Mouse (Mus musculus): Measurements from ENCODE around the gene Pon1. TPM values are rescaled to one million over a fixed set of nuclear protein-coding genes. Genes with fewer than 3 reads are reported as not detected.

The Pon1 gene
- polyA plus RNA-seq, 1 experiment from 2014 or later, result 0.12 TPM

DNA sequence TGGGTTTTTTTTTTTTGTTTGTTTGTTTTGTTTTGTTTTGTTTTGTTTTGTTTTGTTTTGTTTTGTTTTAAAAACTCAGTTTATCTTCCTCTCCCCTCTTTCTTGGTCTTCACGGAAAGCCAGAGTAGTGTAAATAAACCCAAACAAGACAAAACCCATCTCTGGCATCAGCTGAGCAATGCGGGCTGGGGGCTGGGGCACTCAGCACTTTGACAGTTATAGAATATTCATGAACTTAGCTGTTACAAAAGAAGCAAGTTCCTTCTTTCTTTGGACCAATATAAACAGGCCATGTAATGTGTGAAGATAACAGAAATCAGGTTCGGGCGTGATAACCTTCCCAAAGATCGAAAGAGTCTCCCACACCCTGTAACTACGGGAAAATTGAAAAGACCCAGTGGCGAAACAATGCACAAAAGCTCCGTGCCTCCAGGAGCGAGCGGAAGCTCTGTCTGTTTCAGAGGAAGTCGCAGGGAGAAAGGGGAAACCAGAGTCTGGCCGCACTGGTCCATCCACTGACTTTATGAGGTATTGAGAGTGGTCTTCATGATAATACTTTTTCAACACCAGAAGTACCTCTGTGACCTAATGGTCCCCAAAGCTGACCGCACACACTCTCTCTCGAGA, 26.6 kb downstream of the Pon1 start:
- no peaks in the 10 kb centered on the region for H3K27me3 ChIP-seq (ENCODE audit: control insufficient read depth, insufficient read depth, low read length)
- DNase-seq (ENCODE audit: low spot score) (no peak), ATAC-seq (ENCODE audit: low FRiP score) (peak; percentile 49; the same call in 1 of the 2 replicates)
- 28% methylated on average over 14 of the region's 14 CpGs for WGBS
- H3K36me3 ChIP-seq (replicated peaks; ENCODE audit: control insufficient read depth, insufficient read depth), result no peaks in the 10 kb centered on the region
- H3K4me3 ChIP-seq (replicated peaks; ENCODE audit: low read length), result 0 out of 2 replicates have a peak overlapping the region, but pooled peaks have one; percentile 1
- H3K4me2 ChIP-seq (replicated peaks), result peak overlapping the region; percentile 41
- H3K4me1 ChIP-seq (replicated peaks; ENCODE audit: control insufficient read depth, insufficient read depth, low read length), result 0 out of 2 replicates have a peak, but pooled peaks cover 9% of the 10 kb centered on the region
- no peaks in the 10 kb centered on the region for H3K9me3 ChIP-seq (ENCODE audit: control insufficient read depth, low read length)
- peak overlapping the region; percentile 59; the same call in 1 of the 2 replicates for H3K27ac ChIP-seq
- no peak overlapping the region; the same call in 1 of the 2 replicates for H3K9ac ChIP-seq

DNA sequence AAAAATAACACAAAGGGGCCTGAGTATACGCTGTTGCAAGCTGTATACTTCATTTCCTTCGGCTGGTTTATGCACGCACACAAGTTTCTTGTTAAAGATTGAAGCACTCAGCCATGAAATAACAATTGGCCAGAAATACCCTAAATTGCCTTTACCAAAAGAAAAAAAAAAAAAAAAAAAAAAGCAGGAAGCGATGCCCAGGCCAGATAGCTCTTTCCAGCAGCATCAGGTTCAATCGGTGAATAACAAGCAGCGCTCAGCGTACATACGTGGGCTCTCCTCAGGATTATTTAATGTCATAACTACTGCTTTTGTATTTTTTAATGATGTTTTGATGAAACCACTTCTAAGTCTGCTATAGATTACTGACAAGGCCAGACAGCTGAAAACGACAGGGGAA, 28.9 kb downstream of the Pon1 start:
- peaks cover 10% of the 10 kb centered on the region for H3K36me3 ChIP-seq (replicated peaks; ENCODE audit: control insufficient read depth, insufficient read depth)

DNA sequence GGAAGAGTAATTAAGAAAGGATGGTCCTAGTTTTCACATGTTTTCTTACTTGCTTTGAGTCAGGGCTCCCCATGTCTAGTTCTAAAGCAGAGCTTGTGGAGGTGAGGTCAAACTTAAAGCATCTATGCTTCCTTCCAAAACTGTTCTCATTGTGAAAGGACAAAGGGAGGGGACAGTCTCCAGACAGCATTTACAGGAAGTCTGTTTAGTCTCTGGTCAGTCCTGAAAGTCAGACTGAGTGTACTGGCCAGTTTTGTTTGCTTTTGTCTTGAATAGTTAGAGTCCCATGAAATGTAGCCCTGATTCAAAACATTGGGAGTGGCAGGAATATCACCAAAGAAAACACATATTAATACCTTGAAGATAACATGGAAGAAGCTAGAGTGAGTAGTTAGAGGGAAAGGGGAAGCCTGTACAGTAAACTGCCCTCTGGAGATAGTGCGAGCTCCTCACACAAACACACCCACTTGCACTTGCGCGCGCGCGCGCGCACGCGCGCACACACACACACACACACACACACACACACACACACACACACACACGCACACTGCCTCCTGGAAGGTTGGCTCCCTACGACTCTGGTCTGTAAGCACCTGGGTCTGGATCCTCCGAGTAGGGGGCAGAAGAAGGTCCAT, 30.1 kb downstream of the Pon1 start:
- H3K9me3 ChIP-seq (ENCODE audit: control insufficient read depth, low read length), result no peaks in the 10 kb centered on the region
- 95% methylated on average over 14 of the region's 14 CpGs for WGBS
- no peaks in the 10 kb centered on the region for H3K27me3 ChIP-seq (ENCODE audit: control insufficient read depth, insufficient read depth, low read length)
- H3K4me2 ChIP-seq (replicated peaks), result no peak overlapping the region
- DNase-seq (ENCODE audit: low spot score) (no peak), ATAC-seq (ENCODE audit: low FRiP score) (no peak)
- H3K4me1 ChIP-seq (replicated peaks; ENCODE audit: control insufficient read depth, insufficient read depth, low read length), result 0 out of 2 replicates have a peak, but pooled peaks cover 9% of the 10 kb centered on the region
- H3K27ac ChIP-seq, result no peak overlapping the region
- peaks cover 22% of the 10 kb centered on the region for H3K36me3 ChIP-seq (replicated peaks; ENCODE audit: control insufficient read depth, insufficient read depth)
- no peak overlapping the region for H3K9ac ChIP-seq
- H3K4me3 ChIP-seq (replicated peaks; ENCODE audit: low read length), result no peak overlapping the region

More for the DNA sequence above, 28.9 kb downstream of the Pon1 start:
- no peaks in the 10 kb centered on the region for H3K9me3 ChIP-seq (ENCODE audit: control insufficient read depth, low read length)
- no peaks in the 10 kb centered on the region for H3K27me3 ChIP-seq (ENCODE audit: control insufficient read depth, insufficient read depth, low read length)
- H3K27ac ChIP-seq, result no peak overlapping the region
- ATAC-seq (ENCODE audit: low FRiP score) (no peak), DNase-seq (ENCODE audit: low spot score) (no peak)
- H3K4me2 ChIP-seq (replicated peaks), result no peak overlapping the region
- H3K4me1 ChIP-seq (replicated peaks; ENCODE audit: control insufficient read depth, insufficient read depth, low read length), result 0 out of 2 replicates have a peak, but pooled peaks cover 9% of the 10 kb centered on the region
- WGBS, result 75% methylated on average over 9 of the region's 9 CpGs
- no peak overlapping the region for H3K9ac ChIP-seq
- H3K4me3 ChIP-seq (replicated peaks; ENCODE audit: low read length), result no peak overlapping the region

DNA sequence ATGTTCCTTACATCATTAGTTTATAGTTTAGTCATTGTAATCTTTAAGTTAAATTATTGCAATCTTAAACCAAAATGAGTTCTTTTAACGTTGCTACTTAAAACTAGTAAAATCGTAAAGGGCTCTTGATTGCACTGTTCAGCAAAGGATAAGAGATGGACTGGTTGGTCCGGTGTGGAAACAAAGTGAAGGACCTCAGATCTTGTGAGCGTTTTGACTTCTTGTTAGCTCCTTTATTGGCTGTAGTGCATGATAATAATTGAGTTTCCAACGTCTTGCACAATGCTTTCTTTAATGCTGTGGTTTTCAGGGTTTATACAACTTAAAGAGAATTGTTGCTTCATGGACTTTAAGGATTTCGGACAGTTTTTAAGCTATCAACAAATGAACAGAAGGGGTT, 31.7 kb downstream of the Pon1 start:
- WGBS, result 91% methylated on average over 6 of the region's 6 CpGs
- H3K9ac ChIP-seq, result no peak overlapping the region

DNA sequence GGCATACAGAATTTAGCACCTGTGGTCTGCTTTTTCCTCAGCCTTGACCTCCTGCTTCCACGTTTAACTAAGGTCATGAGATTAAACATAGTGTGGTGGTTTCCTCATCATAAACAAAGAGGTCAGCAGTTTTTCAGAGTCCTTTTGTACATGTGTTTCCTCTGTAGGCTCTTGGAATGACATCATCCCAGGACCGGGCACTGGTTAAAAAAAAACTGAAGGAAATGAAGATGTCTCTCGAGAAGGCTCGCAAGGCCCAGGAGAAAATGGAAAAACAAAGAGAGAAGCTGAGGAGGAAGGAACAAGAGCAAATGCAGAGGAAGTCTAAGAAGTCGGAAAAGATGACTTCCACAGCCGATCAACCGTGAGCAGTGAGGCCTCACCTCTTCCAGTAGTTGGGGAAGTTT, 34.4 kb downstream of the Pon1 start:
- no peak for DNase-seq (ENCODE audit: low spot score)
- no peaks in the 10 kb centered on the region for H3K27me3 ChIP-seq (ENCODE audit: control insufficient read depth, insufficient read depth, low read length)
- no peak overlapping the region for H3K27ac ChIP-seq
- no peaks in the 10 kb centered on the region for H3K9me3 ChIP-seq (ENCODE audit: control insufficient read depth, low read length)
- no peak overlapping the region for H3K9ac ChIP-seq
- no peak for ATAC-seq (ENCODE audit: low FRiP score)
- no peak overlapping the region for H3K4me3 ChIP-seq (replicated peaks; ENCODE audit: low read length)
- peaks cover 33% of the 10 kb centered on the region for H3K36me3 ChIP-seq (replicated peaks; ENCODE audit: control insufficient read depth, insufficient read depth)
- no peaks in the 10 kb centered on the region for H3K4me1 ChIP-seq (replicated peaks; ENCODE audit: control insufficient read depth, insufficient read depth, low read length)
- no peak overlapping the region for H3K4me2 ChIP-seq (replicated peaks)
- whole genome bisulfite sequencing, result 83% methylated on average over 7 of the region's 7 CpGs

More for the DNA sequence above, 31.7 kb downstream of the Pon1 start:
- Histone ChIP-seq H3K4me2 (replicated peaks) (no peak overlapping the region), H3K27me3 (ENCODE audit: control insufficient read depth, insufficient read depth, low read length) (no peaks in the 10 kb centered on the region), H3K4me1 (replicated peaks; ENCODE audit: control insufficient read depth, insufficient read depth, low read length) (0 out of 2 replicates have a peak, but pooled peaks cover 1% of the 10 kb centered on the region), H3K27ac (no peak overlapping the region), H3K9me3 (ENCODE audit: control insufficient read depth, low read length) (no peaks in the 10 kb centered on the region), H3K4me3 (replicated peaks; ENCODE audit: low read length) (no peak overlapping the region), H3K36me3 (replicated peaks; ENCODE audit: control insufficient read depth, insufficient read depth) (peaks cover 26% of the 10 kb centered on the region)
- DNase-seq (ENCODE audit: low spot score) (no peak), ATAC-seq (ENCODE audit: low FRiP score) (no peak)

DNA sequence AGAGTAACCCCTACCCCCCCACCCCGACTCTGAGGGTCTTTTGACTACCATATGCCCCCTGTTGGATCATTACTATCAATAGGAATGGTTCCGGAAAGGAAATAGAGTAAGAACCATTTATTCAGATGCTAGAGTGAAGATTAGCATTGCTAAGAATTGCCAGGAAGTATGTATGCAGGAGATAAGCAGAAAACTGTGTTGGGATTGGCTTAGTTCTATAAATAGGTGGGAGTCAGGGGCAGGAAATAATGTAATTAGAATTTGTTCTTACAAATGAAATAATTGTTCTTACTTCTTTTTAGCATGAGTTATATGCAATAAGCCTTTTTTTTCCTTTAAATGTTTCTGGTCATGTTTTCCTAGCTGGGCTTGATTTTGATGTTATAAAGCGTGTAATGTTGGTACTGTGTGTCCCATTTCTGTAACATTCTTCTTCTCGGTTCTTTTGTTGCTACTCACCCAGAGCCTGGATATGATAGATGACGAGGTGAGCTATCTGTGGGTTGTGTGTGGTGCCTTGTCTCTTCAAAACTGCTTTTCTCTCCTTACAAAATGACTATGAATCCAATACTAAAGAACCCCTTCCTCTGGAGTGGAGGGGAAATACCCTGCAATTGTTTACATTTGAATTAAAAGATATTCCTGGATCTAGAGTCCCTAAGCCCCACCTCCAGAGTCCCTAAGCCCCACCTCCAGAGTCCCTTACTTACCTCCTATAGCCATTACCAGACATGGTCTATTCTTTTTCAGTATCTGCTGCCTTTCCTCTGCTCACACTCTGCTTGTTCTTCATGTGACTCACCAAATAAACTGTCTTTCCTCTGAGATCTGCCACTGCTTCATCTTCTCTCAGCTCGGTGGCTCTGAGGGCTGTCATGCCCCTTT, 37.0 kb downstream of the Pon1 start:
- H3K27me3 ChIP-seq (ENCODE audit: control insufficient read depth, insufficient read depth, low read length), result no peaks in the 10 kb centered on the region
- no peak overlapping the region for H3K27ac ChIP-seq
- no peak overlapping the region for H3K9ac ChIP-seq
- H3K4me1 ChIP-seq (replicated peaks; ENCODE audit: control insufficient read depth, insufficient read depth, low read length), result no peaks in the 10 kb centered on the region
- ATAC-seq (ENCODE audit: low FRiP score), result no peak
- no peaks in the 10 kb centered on the region for H3K9me3 ChIP-seq (ENCODE audit: control insufficient read depth, low read length)
- H3K4me2 ChIP-seq (replicated peaks), result no peak overlapping the region
- WGBS, result 78% methylated on average over 6 of the region's 6 CpGs
- H3K36me3 ChIP-seq (replicated peaks; ENCODE audit: control insufficient read depth, insufficient read depth), result peaks cover 41% of the 10 kb centered on the region
- no peak overlapping the region for H3K4me3 ChIP-seq (replicated peaks; ENCODE audit: low read length)
- no peak for DNase-seq (ENCODE audit: low spot score)

DNA sequence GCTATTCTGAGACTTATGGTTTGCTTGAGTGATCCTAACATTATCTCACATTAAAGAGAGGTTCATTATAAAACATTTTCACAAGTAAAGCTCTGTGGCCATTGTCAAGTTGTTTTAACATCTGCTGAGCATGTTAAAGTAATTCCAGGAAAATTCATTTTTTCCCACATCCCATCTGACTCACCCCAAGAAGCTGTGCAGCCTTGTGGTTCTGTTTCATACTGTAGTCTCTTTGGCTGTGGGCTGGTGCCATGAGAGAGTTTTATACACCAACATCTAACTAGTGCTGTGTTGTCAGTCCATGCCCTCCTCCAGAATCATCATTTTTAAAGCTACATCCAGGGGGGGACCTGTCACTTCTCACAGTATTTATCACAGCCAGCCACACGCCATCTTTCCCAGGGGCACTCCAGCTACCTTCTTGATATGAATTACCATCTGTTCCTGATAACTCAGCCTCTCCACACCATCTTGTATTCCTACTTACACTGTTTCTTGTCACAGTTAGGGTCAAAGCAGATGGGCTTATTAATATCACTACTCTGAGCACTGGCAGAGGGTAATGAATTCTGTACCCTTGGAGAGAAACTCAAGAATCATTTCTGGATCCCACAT, 38.3 kb downstream of the Pon1 start:
- Histone ChIP-seq H3K27ac (no peak overlapping the region), H3K4me3 (replicated peaks; ENCODE audit: low read length) (no peak overlapping the region), H3K4me2 (replicated peaks) (no peak overlapping the region), H3K9me3 (ENCODE audit: control insufficient read depth, low read length) (no peaks in the 10 kb centered on the region), H3K4me1 (replicated peaks; ENCODE audit: control insufficient read depth, insufficient read depth, low read length) (no peaks in the 10 kb centered on the region), H3K36me3 (replicated peaks; ENCODE audit: control insufficient read depth, insufficient read depth) (peaks cover 33% of the 10 kb centered on the region), H3K27me3 (ENCODE audit: control insufficient read depth, insufficient read depth, low read length) (no peaks in the 10 kb centered on the region), H3K9ac (no peak overlapping the region)
- WGBS, result 47% methylated on average over 1 of the region's 1 CpGs
- DNase-seq (ENCODE audit: low spot score) (no peak), ATAC-seq (ENCODE audit: low FRiP score) (peak; percentile 34; the same call in 1 of the 2 replicates)

DNA sequence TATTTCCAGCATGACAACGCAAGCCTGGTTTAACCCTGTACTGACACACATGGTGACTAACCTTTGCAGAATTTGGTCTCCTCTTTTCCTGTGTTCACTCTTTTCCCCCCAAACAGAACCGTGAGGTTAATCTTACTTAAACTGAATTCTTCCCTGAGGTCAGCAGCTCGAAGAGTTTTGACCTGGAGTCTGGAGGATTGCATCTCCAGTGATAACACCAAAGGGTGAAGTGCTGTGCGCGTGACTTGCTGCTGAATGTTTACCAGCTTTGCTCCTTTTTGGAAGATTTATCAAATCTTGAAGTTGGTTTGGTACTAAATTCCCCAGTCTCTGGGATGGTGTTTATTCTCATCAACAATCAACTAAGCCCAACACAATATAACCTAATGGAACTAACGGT, 39.0 kb downstream of the Pon1 start:
- H3K4me1 ChIP-seq (replicated peaks; ENCODE audit: control insufficient read depth, insufficient read depth, low read length), result no peaks in the 10 kb centered on the region
- no peak for DNase-seq (ENCODE audit: low spot score)
- no peaks in the 10 kb centered on the region for H3K9me3 ChIP-seq (ENCODE audit: control insufficient read depth, low read length)
- H3K36me3 ChIP-seq (replicated peaks; ENCODE audit: control insufficient read depth, insufficient read depth), result peaks cover 30% of the 10 kb centered on the region
- H3K27me3 ChIP-seq (ENCODE audit: control insufficient read depth, insufficient read depth, low read length), result no peaks in the 10 kb centered on the region
- 92% methylated on average over 6 of the region's 6 CpGs for WGBS
- H3K9ac ChIP-seq, result no peak overlapping the region
- no peak overlapping the region for H3K4me2 ChIP-seq (replicated peaks)
- no peak for ATAC-seq (ENCODE audit: low FRiP score)
- H3K4me3 ChIP-seq (replicated peaks; ENCODE audit: low read length), result no peak overlapping the region
- H3K27ac ChIP-seq, result no peak overlapping the region

DNA sequence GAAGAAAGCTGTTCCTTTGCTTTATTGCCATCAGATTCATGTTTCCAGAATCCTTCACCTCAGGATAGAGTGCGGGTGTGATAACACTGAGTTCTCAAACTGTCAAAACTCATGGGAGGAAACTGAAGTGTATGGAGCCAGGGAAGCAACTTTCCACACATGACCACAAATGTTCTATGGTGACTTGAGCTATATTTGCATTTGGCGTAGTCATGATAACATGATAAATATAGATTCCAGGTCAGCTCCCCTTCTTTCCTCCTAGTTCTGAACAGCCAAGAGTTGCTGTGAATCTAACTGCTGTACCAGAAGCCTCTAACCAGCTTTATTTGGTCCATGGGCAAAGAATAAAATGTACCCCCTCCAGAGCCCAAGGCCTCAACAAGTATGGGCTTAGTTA, 41.6 kb downstream of the Pon1 start:
- ATAC-seq (ENCODE audit: low FRiP score) (no peak), DNase-seq (ENCODE audit: low spot score) (no peak)
- H3K9ac ChIP-seq, result no peak overlapping the region
- no peak overlapping the region for H3K27ac ChIP-seq
- H3K4me2 ChIP-seq (replicated peaks), result no peak overlapping the region
- H3K9me3 ChIP-seq (ENCODE audit: control insufficient read depth, low read length), result no peaks in the 10 kb centered on the region
- H3K4me3 ChIP-seq (replicated peaks; ENCODE audit: low read length), result no peak overlapping the region
- H3K27me3 ChIP-seq (ENCODE audit: control insufficient read depth, insufficient read depth, low read length), result no peaks in the 10 kb centered on the region
- WGBS, result 91% methylated on average over 2 of the region's 2 CpGs
- peaks cover 15% of the 10 kb centered on the region; the same call in 1 of the 2 replicates for H3K36me3 ChIP-seq (replicated peaks; ENCODE audit: control insufficient read depth, insufficient read depth)
- H3K4me1 ChIP-seq (replicated peaks; ENCODE audit: control insufficient read depth, insufficient read depth, low read length), result no peaks in the 10 kb centered on the region

Measured in hindbrain, embryonic 14.5 days (tissue).